ENCODE assay signal across 13 mouse cellular contexts in the genomic region with DNA sequence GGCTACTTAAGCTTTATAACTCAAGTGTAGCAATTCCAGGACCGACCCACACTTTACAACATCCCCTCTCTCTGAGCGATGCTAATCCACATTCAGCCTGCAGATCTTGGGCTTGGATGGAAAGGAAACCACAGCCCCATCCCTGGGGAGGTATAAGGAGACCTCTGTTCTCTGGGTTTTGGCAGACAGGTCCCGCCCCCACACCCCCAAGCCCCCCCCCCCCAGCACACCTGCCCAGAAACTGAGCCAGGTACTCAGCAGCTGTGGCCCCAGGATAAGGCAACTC.
DNase-seq lines count a peak whose midpoint lies in the region; ATAC-seq and TF ChIP-seq lines count a peak whose summit lies in the region.
"Had no signal": no experiment of that assay in that cellular context is flagged by ENCODE, and none has a peak within 500 bp of the region (broad histone marks: within the 10 kb centered on the region; RNA-seq: fewer than 3 reads in every experiment).

No protein-coding gene starts in this region.

- no peak for TF ChIP-seq CTCF in gastrocnemius, adult 2 months (IDR thresholded peaks at IDR 0.05)
- no peak for TF ChIP-seq CTCF in lung, embryonic 14.5 days (IDR thresholded peaks at IDR 0.05; ENCODE audit: low read depth)

- H3K4me2 ChIP-seq in lung, embryonic 14.5 days, result peak overlapping the region; percentile 83
- H3K4me2 ChIP-seq in stomach, embryonic 15.5 days, result peak overlapping the region; percentile 64; the same call in 1 of the 2 replicates

- H3K9ac ChIP-seq in lung, embryonic 14.5 days, result no peak overlapping the region
- H3K9ac ChIP-seq in stomach, embryonic 15.5 days, result no peak overlapping the region

- H3K4me3 ChIP-seq in gastrocnemius, adult 2 months, result peak overlapping the region; percentile 75
- no peak overlapping the region for H3K4me3 ChIP-seq in lung, embryonic 14.5 days (ENCODE audit: low read depth, low read length)
- H3K4me3 ChIP-seq in limb, embryonic 10.5 days, result no peak overlapping the region
- H3K4me3 ChIP-seq in stomach, embryonic 15.5 days (replicated peaks), result no peak overlapping the region
- H3K4me3 ChIP-seq: erythroblast, embryonic 14.5 days had no signal

- no peaks in the 10 kb centered on the region for H3K9me3 ChIP-seq in lung, embryonic 14.5 days (ENCODE audit: low read depth, low read length)
- H3K9me3 ChIP-seq in limb, embryonic 10.5 days (replicated peaks), result no peaks in the 10 kb centered on the region
- no peaks in the 10 kb centered on the region for H3K9me3 ChIP-seq in stomach, embryonic 15.5 days

- 0 out of 2 replicates have a peak, but pooled peaks cover 3% of the 10 kb centered on the region for H3K27me3 ChIP-seq in lung, embryonic 14.5 days (ENCODE audit: insufficient read depth, low read length)
- peaks cover 15% of the 10 kb centered on the region for H3K27me3 ChIP-seq in limb, embryonic 10.5 days (ENCODE audit: low read depth, poor library complexity, severe bottlenecking)
- no peaks in the 10 kb centered on the region for H3K27me3 ChIP-seq in stomach, embryonic 15.5 days (replicated peaks)
- H3K27me3 ChIP-seq: Patski had no signal

- peak overlapping the region; percentile 9; the same call in 1 of the 2 replicates for H3K27ac ChIP-seq in gastrocnemius, adult 2 months
- H3K27ac ChIP-seq in lung, embryonic 14.5 days (ENCODE audit: low read depth), result no peak overlapping the region
- 0 out of 2 replicates have a peak overlapping the region, but pooled peaks have one; percentile 7 for H3K27ac ChIP-seq in limb, embryonic 10.5 days
- H3K27ac ChIP-seq in stomach, embryonic 15.5 days, result no peak overlapping the region

- intact Hi-C loops in gastrocnemius, adult 2 months (cut with DNase I), result no loop called here

- no peak for DNase-seq in gastrocnemius, adult 2 months
- no peak for DNase-seq in gastrocnemius, adult 8-10 months (ENCODE audit: low spot score in 2 of 2)
- peak; percentile 35 for DNase-seq in lung, embryonic 14.5 days
- no peak for DNase-seq in lung, postnatal 4 days
- DNase-seq in limb, embryonic 10.5 days (ENCODE audit: low spot score), result no peak
- DNase-seq in adrenal gland, adult (ENCODE audit: inconsistent age in 2 of 2, low spot score in 1 of 2), result no peak
- DNase-seq: cerebellum, adult 9-11 months; layer of hippocampus, adult 9-11 months; lung, adult 2 months had no signal

- peaks cover 48% of the 10 kb centered on the region for H3K4me1 ChIP-seq in lung, embryonic 14.5 days (ENCODE audit: insufficient read depth)
- peaks cover 62% of the 10 kb centered on the region for H3K4me1 ChIP-seq in limb, embryonic 10.5 days
- H3K4me1 ChIP-seq in stomach, embryonic 15.5 days, result peaks cover 34% of the 10 kb centered on the region

- ATAC-seq in lung, embryonic 14.5 days (ENCODE audit: insufficient read depth), result no peak
- ATAC-seq in stomach, embryonic 15.5 days (ENCODE audit: insufficient read depth, low FRiP score, low read depth), result peak; percentile 5; the same call in 1 of the 2 replicates
- ATAC-seq in erythroblast, adult 5-6 weeks (replicated peaks; ENCODE audit: low FRiP score, poor library complexity, severe bottlenecking), result no peak
- ATAC-seq: Patski had no signal

- WGBS in lung, embryonic 14.5 days, result 41% methylated on average over 3 of the region's 3 CpGs
- 17% methylated on average over 3 of the region's 3 CpGs for WGBS in limb, embryonic 10.5 days
- 46% methylated on average over 3 of the region's 3 CpGs for WGBS in stomach, embryonic 15.5 days

- H3K36me3 ChIP-seq in lung, embryonic 14.5 days (ENCODE audit: insufficient read depth), result no peaks in the 10 kb centered on the region
- no peaks in the 10 kb centered on the region for H3K36me3 ChIP-seq in limb, embryonic 10.5 days
- no peaks in the 10 kb centered on the region for H3K36me3 ChIP-seq in stomach, embryonic 15.5 days

Comparison
In these comparisons a context has a peak if more than half of its experiments do, and no peak if none do; other contexts are left out.
1. H3K27ac ChIP-seq: peak in gastrocnemius, adult 2 months (single experiment) and limb, embryonic 10.5 days (single experiment); none in lung, embryonic 14.5 days (single experiment) and stomach, embryonic 15.5 days (single experiment).